Comparison of ENCODE assay signal across 8 mouse cellular contexts in genomic region chr2:71212360-71212726, GRCm38 (mm10). TPM values are rescaled to one million over a fixed set of nuclear protein-coding genes. Genes with fewer than 3 reads are reported as not detected.
DNase-seq lines count a peak whose midpoint lies in the region; ATAC-seq and TF ChIP-seq lines count a peak whose summit lies in the region.

No protein-coding gene starts in this region.

- WGBS in heart, postnatal 0 days = under 1% methylated on average over 6 of the region's 6 CpGs
- 1% methylated on average over 6 of the region's 6 CpGs for WGBS in hindbrain, embryonic 12.5 days
- WGBS in midbrain, embryonic 12.5 days = 2% methylated on average over 6 of the region's 6 CpGs

- H3K9me3 ChIP-seq in heart, postnatal 0 days (replicated peaks; ENCODE audit: control insufficient read depth, low read length) = no peaks in the 10 kb centered on the region
- H3K9me3 ChIP-seq in hindbrain, embryonic 12.5 days (replicated peaks) = no peaks in the 10 kb centered on the region
- no peaks in the 10 kb centered on the region for H3K9me3 ChIP-seq in midbrain, embryonic 12.5 days

- H3K9ac ChIP-seq in heart, postnatal 0 days (replicated peaks; ENCODE audit: low read depth, low read length) = peak overlapping the region; percentile 89
- peak overlapping the region; percentile 96 for H3K9ac ChIP-seq in hindbrain, embryonic 12.5 days
- H3K9ac ChIP-seq in midbrain, embryonic 12.5 days (replicated peaks) = peak overlapping the region; percentile 96

- no peak for ATAC-seq in heart, postnatal 0 days (ENCODE audit: insufficient read depth, low read depth)
- ATAC-seq in hindbrain, embryonic 12.5 days (ENCODE audit: low FRiP score) = no peak
- ATAC-seq in midbrain, embryonic 12.5 days (ENCODE audit: low FRiP score, low read depth) = no peak
- ATAC-seq in activated CD4-positive, CD25-positive, alpha-beta regulatory T cell, adult 4 months = no peak

- H3K36me3 ChIP-seq in heart, postnatal 0 days (replicated peaks; ENCODE audit: control insufficient read depth, insufficient read depth, low read length) = peaks cover 6% of the 10 kb centered on the region; the same call in 1 of the 2 replicates
- H3K36me3 ChIP-seq in hindbrain, embryonic 12.5 days = peaks cover 20% of the 10 kb centered on the region
- H3K36me3 ChIP-seq in midbrain, embryonic 12.5 days = peaks cover 18% of the 10 kb centered on the region

- peaks cover 10% of the 10 kb centered on the region for H3K4me1 ChIP-seq in heart, postnatal 0 days (ENCODE audit: control insufficient read depth, insufficient read depth)
- peaks cover 11% of the 10 kb centered on the region for H3K4me1 ChIP-seq in hindbrain, embryonic 12.5 days
- peaks cover 10% of the 10 kb centered on the region for H3K4me1 ChIP-seq in midbrain, embryonic 12.5 days

- TF ChIP-seq EP300 in heart, postnatal 0 days (IDR thresholded peaks at IDR 0.05; ENCODE audit: low read depth) = no peak

- intact Hi-C loops in heart, postnatal 10 days (cut with DNase I) = no loop called here

- TF ChIP-seq CTCF in heart, postnatal 0 days (IDR thresholded peaks at IDR 0.05; ENCODE audit: low read depth) = no peak

- peak overlapping the region; percentile 90 for H3K4me3 ChIP-seq in heart, postnatal 0 days (ENCODE audit: low read depth, low read length)
- peak overlapping the region; percentile 89 for H3K4me3 ChIP-seq in hindbrain, embryonic 12.5 days
- peak overlapping the region; percentile 92 for H3K4me3 ChIP-seq in midbrain, embryonic 12.5 days

- no peak for DNase-seq in heart, postnatal 0 days (ENCODE audit: low spot score)
- DNase-seq in heart, postnatal 10 days = no peak
- DNase-seq in MN1 (ENCODE audit: low spot score) = peak; percentile 18
- no peak for DNase-seq in adrenal gland, postnatal 36 days
- DNase-seq in frontal cortex, postnatal 36 days (ENCODE audit: low spot score in 2 of 2) = no peak

- H3K27ac ChIP-seq in heart, postnatal 0 days (ENCODE audit: low read depth) = no peak overlapping the region
- peak overlapping the region; percentile 85 for H3K27ac ChIP-seq in hindbrain, embryonic 12.5 days
- H3K27ac ChIP-seq in midbrain, embryonic 12.5 days (replicated peaks) = peak overlapping the region; percentile 88

- H3K27me3 ChIP-seq in heart, postnatal 0 days (ENCODE audit: control insufficient read depth, insufficient read depth, low read length) = no peaks in the 10 kb centered on the region
- H3K27me3 ChIP-seq in hindbrain, embryonic 12.5 days = no peaks in the 10 kb centered on the region
- no peaks in the 10 kb centered on the region for H3K27me3 ChIP-seq in midbrain, embryonic 12.5 days

- peak overlapping the region; percentile 64 for H3K4me2 ChIP-seq in heart, postnatal 0 days (ENCODE audit: low read depth, low read length)
- H3K4me2 ChIP-seq in hindbrain, embryonic 12.5 days (replicated peaks) = peak overlapping the region; percentile 52
- peak overlapping the region; percentile 61 for H3K4me2 ChIP-seq in midbrain, embryonic 12.5 days (replicated peaks)

RNA-seq across cellular contexts. Expression of gene Dync1i2, which starts 0.8 kb away (rescaled TPM):
- 48.5 and 53.7 TPM in 2 replicates for total RNA-seq in heart, postnatal 0 days (2014; rRNA removed; ENCODE audit: low replicate concordance)
- 55.6 and 57.4 TPM in 2 replicates for polyA plus RNA-seq in heart, postnatal 0 days (2015; fragmentation: Nextera tagmentation; extraction: Ambion mirVana)
- total RNA-seq in heart, postnatal 10 days (2021) = 10 to 100 TPM; 85.4 to 92.6 TPM
- 177 and 200 TPM in 2 replicates for polyA plus RNA-seq in hindbrain, embryonic 12.5 days (2016; fragmentation: Nextera tagmentation; extraction: Ambion mirVana)
- polyA plus RNA-seq in midbrain, embryonic 12.5 days (2016; fragmentation: Nextera tagmentation; extraction: Ambion mirVana) = 159 and 166 TPM in 2 replicates
- 10 to 100 TPM; 89.3 to 97.1 TPM for total RNA-seq in adrenal gland, postnatal 36 days (2021)
- 10 to 100 TPM; 85.6 to 89.5 TPM for polyA plus RNA-seq in activated CD4-positive, CD25-positive, alpha-beta regulatory T cell, adult 4 months (2017; shearing (Covaris generic))
